Mouse (Mus musculus): ENCODE data around the gene Padi2.
A peak's percentile ranks its signal among the peaks of the same experiment; 100 is the strongest.

The Padi2 gene

GRCm38 (mm10) chr4:140906076-140906826 is at the start of gene Padi2:
TSS of gene Padi2 (plus strand) at chr4:140906344.
- peak; percentile 92 for DNase-seq

- DNase-seq, result no peak
Observed at GRCm38 (mm10) chr4:140857041-140857440, 49.1 kb upstream of the Padi2 start.

GRCm38 (mm10) chr4:140857813-140858212 is 48.3 kb upstream of the Padi2 start:
- DNase-seq, result no peak

GRCm38 (mm10) chr4:140859291-140859690 is 46.9 kb upstream of the Padi2 start:
- DNase-seq, result no peak

- no peak for DNase-seq
Observed at GRCm38 (mm10) chr4:140860125-140860766, 45.9 kb upstream of the Padi2 start.

- no peak for DNase-seq
Observed at GRCm38 (mm10) chr4:140860767-140861147, 45.4 kb upstream of the Padi2 start.

- DNase-seq, result no peak
Observed at GRCm38 (mm10) chr4:140862036-140862650, 44.0 kb upstream of the Padi2 start.

- DNase-seq, result peak; percentile 70
Observed at GRCm38 (mm10) chr4:140868484-140869190, 37.5 kb upstream of the Padi2 start.

GRCm38 (mm10) chr4:140869945-140870344 is 36.2 kb upstream of the Padi2 start:
- no peak for DNase-seq

- no peak for DNase-seq
Observed at GRCm38 (mm10) chr4:140870876-140871275, 35.3 kb upstream of the Padi2 start.

- no peak for DNase-seq
Observed at GRCm38 (mm10) chr4:140871376-140871775, 34.8 kb upstream of the Padi2 start.

GRCm38 (mm10) chr4:140871851-140872685 is 34.1 kb upstream of the Padi2 start:
- no peak for DNase-seq

GRCm38 (mm10) chr4:140872686-140872992 is 33.5 kb upstream of the Padi2 start:
- no peak for DNase-seq

- no peak for DNase-seq
Observed at GRCm38 (mm10) chr4:140873011-140873410, 33.1 kb upstream of the Padi2 start.

- no peak for DNase-seq
Observed at GRCm38 (mm10) chr4:140876161-140876560, 30.0 kb upstream of the Padi2 start.

GRCm38 (mm10) chr4:140876681-140877080 is 29.5 kb upstream of the Padi2 start:
- no peak for DNase-seq

- DNase-seq, result no peak
Observed at GRCm38 (mm10) chr4:140877441-140877840, 28.7 kb upstream of the Padi2 start.

- DNase-seq, result no peak
Observed at GRCm38 (mm10) chr4:140878655-140879054, 27.5 kb upstream of the Padi2 start.

GRCm38 (mm10) chr4:140879116-140879515 is 27.0 kb upstream of the Padi2 start:
- DNase-seq, result no peak

- no peak for DNase-seq
Observed at GRCm38 (mm10) chr4:140879739-140880138, 26.4 kb upstream of the Padi2 start.

GRCm38 (mm10) chr4:140880207-140880606 is 25.9 kb upstream of the Padi2 start:
- DNase-seq, result no peak

- no peak for DNase-seq
Observed at GRCm38 (mm10) chr4:140881026-140881670, 25.0 kb upstream of the Padi2 start.

All from embryo, embryonic 11 days (tissue).